Mouse (Mus musculus) adrenal gland, postnatal 10 days (tissue): ENCODE results near the gene Eif5. TPM values are rescaled to one million over a fixed set of nuclear protein-coding genes. Genes with fewer than 3 reads are reported as not detected.
A peak's percentile ranks its signal among the peaks of the same experiment; 100 is the strongest.
"Not testable (repeated sequence)": the region's sequence is repeated elsewhere in the genome, so short reads cannot be mapped to it uniquely, and the experiment has no call there.

Experiments
- DNase-seq: peaks from one replicate; pipeline ENCODE4 v3.0.0; 2021; ENCODE audit warnings: mixed read lengths
- long read RNA-seq, 2 experiments: library from polyadenylated mRNA; stranded (forward); transcript quantifications; one replicate each; pipeline ENCODE4 v2.0.0; 2021
- total RNA-seq, 2 experiments: library from RNA; stranded (reverse); gene quantifications; 2 replicates each; pipeline ENCODE4 v1.2.3; 2021

Gene Eif5
- 100 to 1,000 TPM; 300 to 322 TPM for total RNA-seq
- long read RNA-seq, experiment 1, full-length matches to known transcripts: 153 of 414 reads
- long read RNA-seq, experiment 1, partial matches to known transcripts: 235 of 414 reads
- long read RNA-seq, experiment 1, other reads (novel, unspliced or antisense): 26 of 414 reads
- long read RNA-seq, experiment 2, full-length matches to known transcripts: 174 of 243 reads
- long read RNA-seq, experiment 2, partial matches to known transcripts: 42 of 243 reads
- long read RNA-seq, experiment 2, other reads (novel, unspliced or antisense): 27 of 243 reads

GRCm38 (mm10) chr12:111537796-111538291, at the start of gene Eif5:
TSS of gene Eif5 (plus strand) at chr12:111538016.
- DNase-seq: peak; percentile 99

GRCm38 (mm10) chr12:111489261-111489865, 48.5 kb upstream of the Eif5 start:
- no peak for DNase-seq

GRCm38 (mm10) chr12:111494931-111495330, 42.9 kb upstream of the Eif5 start:
- no peak for DNase-seq

- DNase-seq: no peak
Measured at GRCm38 (mm10) chr12:111497076-111497475, 40.7 kb upstream of the Eif5 start.

- DNase-seq: no peak
Measured at GRCm38 (mm10) chr12:111499617-111500016, 38.2 kb upstream of the Eif5 start.

GRCm38 (mm10) chr12:111500725-111501124, 37.1 kb upstream of the Eif5 start:
- DNase-seq: no peak

GRCm38 (mm10) chr12:111503063-111503567, 34.7 kb upstream of the Eif5 start:
- no peak for DNase-seq

GRCm38 (mm10) chr12:111503571-111503970, 34.2 kb upstream of the Eif5 start:
- DNase-seq: no peak

GRCm38 (mm10) chr12:111504904-111505303, 32.9 kb upstream of the Eif5 start:
- peak; percentile 96 for DNase-seq

GRCm38 (mm10) chr12:111507001-111507400, 30.8 kb upstream of the Eif5 start:
- no peak for DNase-seq

- DNase-seq: no peak
Measured at GRCm38 (mm10) chr12:111507962-111508361, 29.9 kb upstream of the Eif5 start.

GRCm38 (mm10) chr12:111508438-111508837, 29.4 kb upstream of the Eif5 start:
- not testable (repeated sequence) for DNase-seq

GRCm38 (mm10) chr12:111512572-111513063, 25.2 kb upstream of the Eif5 start:
- no peak for DNase-seq

- peak; percentile 77 for DNase-seq
Measured at GRCm38 (mm10) chr12:111513673-111514072, 24.1 kb upstream of the Eif5 start.

GRCm38 (mm10) chr12:111514231-111514792, 23.5 kb upstream of the Eif5 start:
- DNase-seq: peak; percentile 76

GRCm38 (mm10) chr12:111514874-111515649, 22.8 kb upstream of the Eif5 start:
- DNase-seq: no peak

- DNase-seq: no peak
Measured at GRCm38 (mm10) chr12:111515920-111516319, 21.9 kb upstream of the Eif5 start.

- no peak for DNase-seq
Measured at GRCm38 (mm10) chr12:111516826-111517225, 21.0 kb upstream of the Eif5 start.

- no peak for DNase-seq
Measured at GRCm38 (mm10) chr12:111517901-111518300, 19.9 kb upstream of the Eif5 start.

GRCm38 (mm10) chr12:111518391-111518790, 19.4 kb upstream of the Eif5 start:
- no peak for DNase-seq

GRCm38 (mm10) chr12:111519821-111520220, 18.0 kb upstream of the Eif5 start:
- DNase-seq: no peak

- DNase-seq: no peak
Measured at GRCm38 (mm10) chr12:111520994-111521393, 16.8 kb upstream of the Eif5 start.
